Mouse (Mus musculus): ENCODE data around the gene Mtf2. TPM values are rescaled to one million over a fixed set of nuclear protein-coding genes. Genes with fewer than 3 reads are reported as not detected.
"Not testable (repeated sequence)": the region's sequence is repeated elsewhere in the genome, so short reads cannot be mapped to it uniquely, and the experiment has no call there.

Gene Mtf2
- polyA plus RNA-seq, 1 experiment from 2014 or later, result 29.9 TPM

- ChIA-PET CTCF (interaction anchor here (1.0 to 1.5 kb wide), 4 partner anchors 11 to 121 kb away, joined by 3 read pairs; no protein-coding TSS in a partner anchor), POLR2A (no interaction called here)
- in situ Hi-C loops (cut with MboI; ENCODE audit: low pct_unique_long_range_greater_than_20kb), result no loop called here
- ATAC-seq (no peak), DNase-seq (ENCODE audit: low read depth, low spot score) (no peak)
- no peak for TF ChIP-seq CTCF (IDR thresholded peaks at IDR 0.05)
- no peaks in the 10 kb centered on the region for H3K27me3 ChIP-seq
These were observed 23.4 kb upstream of the Mtf2 start for GRCm38 (mm10) chr5:108042061-108042460.

- H3K27me3 ChIP-seq, result no peaks in the 10 kb centered on the region
- TF ChIP-seq CTCF (IDR thresholded peaks at IDR 0.05), result no peak
- POLR2A ChIA-PET, result no interaction called here
- no peak for ATAC-seq
- CTCF ChIA-PET, result interaction anchor here (1.9 kb wide), 1 partner anchor 10 kb away, joined by 6 read pairs; no protein-coding TSS in a partner anchor
- in situ Hi-C loops (cut with MboI; ENCODE audit: low pct_unique_long_range_greater_than_20kb), result no loop called here
- no peak for DNase-seq (ENCODE audit: low read depth, low spot score)
These were observed 21.6 kb upstream of the Mtf2 start for GRCm38 (mm10) chr5:108043908-108044307.

DNA sequence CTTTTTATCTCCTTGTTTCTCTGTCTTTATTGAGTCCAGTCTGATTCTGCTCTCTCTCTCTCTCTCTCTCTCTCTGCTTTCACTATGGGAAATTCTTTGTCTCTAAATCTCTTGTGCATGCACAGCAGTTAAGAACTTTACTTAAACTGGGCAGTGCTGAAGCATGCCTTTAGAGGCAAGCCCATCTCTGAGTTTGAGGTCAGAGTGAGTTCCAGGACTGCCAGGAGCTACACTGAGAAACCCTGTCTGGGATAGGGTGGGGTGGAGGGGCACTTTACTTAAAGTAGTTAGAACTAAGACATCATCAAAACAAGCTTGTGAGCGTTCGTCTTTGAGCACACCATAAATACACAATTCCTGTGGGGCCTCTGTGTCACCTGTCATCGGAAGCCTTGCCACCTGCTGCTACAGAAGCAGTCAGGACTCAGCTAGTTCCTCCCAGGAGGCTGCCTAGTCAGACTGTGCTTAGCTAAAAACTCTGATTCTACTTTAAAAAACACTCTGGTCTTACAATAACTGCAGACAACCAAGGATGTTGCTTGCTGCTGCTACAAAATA, 15.7 kb upstream of the Mtf2 start:
- ChIA-PET POLR2A (interaction anchor here (0.6 kb wide), 1 partner anchor 582 kb away, joined by 4 read pairs; no protein-coding TSS in a partner anchor), CTCF (interaction anchor here (0.5 to 1.7 kb wide), 5 partner anchors 15 to 129 kb away, joined by 3 to 6 read pairs (median 4); no protein-coding TSS in a partner anchor)
- no peak for ATAC-seq
- in situ Hi-C loops (cut with MboI; ENCODE audit: low pct_unique_long_range_greater_than_20kb), result no loop called here
- H3K27me3 ChIP-seq, result no peaks in the 10 kb centered on the region
- DNase-seq (ENCODE audit: low read depth, low spot score), result no peak
- TF ChIP-seq CTCF (IDR thresholded peaks at IDR 0.05), result no peak

GRCm38 (mm10) chr5:108051026-108051425, 14.4 kb upstream of the Mtf2 start:
- CTCF ChIA-PET, result interaction anchor here (1.0 to 1.7 kb wide), 3 partner anchors 16 to 88 kb away, joined by 4 to 6 read pairs (median 4); no protein-coding TSS in a partner anchor
- H3K27me3 ChIP-seq, result no peaks in the 10 kb centered on the region
- ATAC-seq (no peak), DNase-seq (ENCODE audit: low read depth, low spot score) (no peak)
- in situ Hi-C loops (cut with MboI; ENCODE audit: low pct_unique_long_range_greater_than_20kb), result no loop called here
- no peak for TF ChIP-seq CTCF (IDR thresholded peaks at IDR 0.05)
- POLR2A ChIA-PET, result interaction anchor here (0.6 kb wide), 1 partner anchor 117 kb away, joined by 3 read pairs; no protein-coding TSS in a partner anchor

- CTCF ChIA-PET, result interaction anchor here (0.8 to 1.0 kb wide), 2 partner anchors 17 to 30 kb away, joined by 3 read pairs; no protein-coding TSS in a partner anchor
- DNase-seq (ENCODE audit: low read depth, low spot score); H3K27me3 ChIP-seq; in situ Hi-C loops (cut with MboI; ENCODE audit: low pct_unique_long_range_greater_than_20kb); ATAC-seq; POLR2A ChIA-PET: not testable (repeated sequence)
These were observed 13.7 kb upstream of the Mtf2 start for GRCm38 (mm10) chr5:108051727-108052126.

GRCm38 (mm10) chr5:108052200-108052599, 13.3 kb upstream of the Mtf2 start:
- ChIA-PET CTCF (interaction anchor here (0.8 to 2.7 kb wide), 3 partner anchors 8 to 30 kb away, joined by 3 to 6 read pairs (median 3); no protein-coding TSS in a partner anchor), POLR2A (no interaction called here)
- in situ Hi-C loops (cut with MboI; ENCODE audit: low pct_unique_long_range_greater_than_20kb), result no loop called here

DNA sequence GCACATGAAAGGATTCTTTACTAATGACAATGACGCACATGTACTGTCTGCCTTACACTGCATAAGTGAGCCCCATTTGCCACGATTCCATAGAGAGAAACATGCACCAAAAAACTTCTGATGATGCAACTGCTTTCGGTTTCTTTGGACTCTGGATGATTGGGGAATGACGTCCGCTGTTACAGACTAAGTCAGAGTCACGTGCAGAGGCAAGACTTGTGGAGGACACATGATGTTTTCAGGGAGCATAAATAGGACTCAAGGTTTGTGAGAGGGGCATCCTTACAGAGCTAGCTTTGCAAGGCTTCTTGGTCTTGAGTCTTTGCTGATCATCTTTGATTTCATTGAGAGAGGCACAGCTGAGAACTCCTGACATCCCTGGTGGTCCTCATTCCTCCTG, 11.9 kb upstream of the Mtf2 start:
- TF ChIP-seq CTCF (IDR thresholded peaks at IDR 0.05), result no peak
- POLR2A ChIA-PET, result interaction anchor here (0.8 kb wide), 1 partner anchor 142 kb away, joined by 7 read pairs; no protein-coding TSS in a partner anchor
- CTCF ChIA-PET, result interaction anchor here (2.7 kb wide), 1 partner anchor 9 kb away, joined by 6 read pairs; no protein-coding TSS in a partner anchor
- no peak for ATAC-seq
- DNase-seq (ENCODE audit: low read depth, low spot score), result no peak
- in situ Hi-C loops (cut with MboI; ENCODE audit: low pct_unique_long_range_greater_than_20kb), result no loop called here
- H3K27me3 ChIP-seq, result no peaks in the 10 kb centered on the region

More at GRCm38 (mm10) chr5:108052200-108052599, 13.3 kb upstream of the Mtf2 start:
- ATAC-seq (no peak), DNase-seq (ENCODE audit: low read depth, low spot score) (no peak)
- no peaks in the 10 kb centered on the region for H3K27me3 ChIP-seq
- no peak for TF ChIP-seq CTCF (IDR thresholded peaks at IDR 0.05)

- DNase-seq (ENCODE audit: low read depth, low spot score), result no peak
- no peak for ATAC-seq
- CTCF ChIA-PET, result interaction anchor here (1.7 kb wide), 1 partner anchor 16 kb away, joined by 3 read pairs; no protein-coding TSS in a partner anchor
- POLR2A ChIA-PET, result no interaction called here
- no peaks in the 10 kb centered on the region for H3K27me3 ChIP-seq
- in situ Hi-C loops (cut with MboI; ENCODE audit: low pct_unique_long_range_greater_than_20kb), result no loop called here
- no peak for TF ChIP-seq CTCF (IDR thresholded peaks at IDR 0.05)
These were observed 5.1 kb upstream of the Mtf2 start for GRCm38 (mm10) chr5:108060413-108060812.

DNA sequence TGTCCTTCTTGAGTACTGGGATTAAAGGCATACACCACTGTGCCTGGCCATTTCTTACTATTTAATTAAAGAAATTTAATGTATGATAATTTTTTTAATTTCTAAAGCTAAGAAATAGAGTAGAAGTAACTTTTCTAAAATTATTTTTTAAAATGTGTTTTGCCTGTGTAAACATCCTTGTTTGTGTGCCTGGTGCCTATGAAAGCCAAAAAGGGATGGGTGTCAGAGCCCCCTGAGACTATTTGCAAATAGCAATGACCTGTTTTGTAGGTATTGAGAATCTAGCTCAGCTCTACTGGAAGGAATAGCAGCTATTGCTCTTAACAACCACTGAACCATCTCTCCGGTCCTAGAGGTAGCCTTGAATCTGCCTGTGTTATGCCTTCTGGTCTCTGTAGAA, 6.8 kb downstream of the Mtf2 start:
- no peaks in the 10 kb centered on the region for H3K27me3 ChIP-seq
- ATAC-seq (no peak), DNase-seq (ENCODE audit: low read depth, low spot score) (no peak)
- TF ChIP-seq CTCF (IDR thresholded peaks at IDR 0.05), result no peak
- in situ Hi-C loops (cut with MboI; ENCODE audit: low pct_unique_long_range_greater_than_20kb), result no loop called here
- ChIA-PET POLR2A (no interaction called here), CTCF (no interaction called here)

DNA sequence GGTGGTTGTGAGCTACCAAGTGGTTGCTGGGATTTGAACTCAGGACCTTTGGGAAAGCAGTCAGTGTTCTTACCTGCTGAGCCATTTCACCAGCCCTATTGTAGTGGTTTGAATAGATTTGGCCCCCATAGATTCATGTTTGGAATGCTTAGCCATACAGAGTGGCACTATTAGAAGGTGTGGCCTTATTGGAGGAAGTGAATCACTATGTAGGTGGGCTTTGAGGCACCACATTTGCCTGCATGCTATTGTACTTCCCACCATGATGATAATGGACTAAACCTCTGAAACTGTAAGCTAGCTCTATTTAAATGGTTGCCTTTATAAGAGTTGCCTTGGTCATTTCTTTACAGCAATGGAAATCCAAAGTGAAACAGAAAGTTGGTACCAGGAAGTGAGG, 10.8 kb downstream of the Mtf2 start:
- ATAC-seq, result no peak
- ChIA-PET CTCF (interaction anchor here (1.3 kb wide), 1 partner anchor 16 kb away, joined by 3 read pairs; no protein-coding TSS in a partner anchor), POLR2A (no interaction called here)
- no peak for DNase-seq (ENCODE audit: low read depth, low spot score)
- no peaks in the 10 kb centered on the region for H3K27me3 ChIP-seq
- TF ChIP-seq CTCF (IDR thresholded peaks at IDR 0.05), result no peak
- in situ Hi-C loops (cut with MboI; ENCODE audit: low pct_unique_long_range_greater_than_20kb), result no loop called here

- CTCF ChIA-PET, result interaction anchor here (1.3 to 1.4 kb wide), 2 partner anchors 9 to 44 kb away, joined by 3 read pairs; no protein-coding TSS in a partner anchor
- POLR2A ChIA-PET, result interaction anchor here (1.6 kb wide), 1 partner anchor 11 kb away, joined by 4 read pairs; no protein-coding TSS in a partner anchor
- in situ Hi-C loops (cut with MboI; ENCODE audit: low pct_unique_long_range_greater_than_20kb), result no loop called here
- no peak for ATAC-seq
- DNase-seq (ENCODE audit: low read depth, low spot score), result no peak
- H3K27me3 ChIP-seq, result no peaks in the 10 kb centered on the region
- TF ChIP-seq CTCF (IDR thresholded peaks at IDR 0.05), result no peak
These were observed 11.5 kb downstream of the Mtf2 start for GRCm38 (mm10) chr5:108076833-108077540.
